Mouse (Mus musculus) liver, embryonic 14.5 days (tissue): ENCODE measurements around the gene Csrp1. TPM values are rescaled to one million over a fixed set of nuclear protein-coding genes. Genes with fewer than 3 reads are reported as not detected.
A peak's percentile ranks its signal among the peaks of the same experiment; 100 is the strongest.

Experiments used
- ATAC-seq: fragments of 200-750 bp; cut with Nextera tagmentation; 2 replicates; pipeline ENCODE4 v1.8.0; 2017; ENCODE audit warnings: moderate number of reproducible peaks, mild to moderate bottlenecking, moderate library complexity; ENCODE audit not compliant: insufficient read depth
- DNase-seq, 3 experiments: peaks; one replicate each; pipeline ENCODE4 v3.0.0-alpha.2; 2012 to 2013; ENCODE audit warnings: low read depth in 3 of 3, low spot score in 3 of 3
- H3K27ac ChIP-seq: fragments of 300-500 bp; sonication (generic); 2 replicates; pipeline ENCODE4 v1.5.1; 2014; ENCODE audit warnings: moderate library complexity, mild to moderate bottlenecking, control low read depth, inconsistent platforms
- H3K27me3 ChIP-seq: fragments of 300-500 bp; sonication (generic); 2 replicates; pipeline ENCODE4 v1.6.1; 2014; ENCODE audit warnings: mild to moderate bottlenecking, low read length, moderate library complexity; ENCODE audit not compliant: control insufficient read depth, insufficient read depth
- H3K36me3 ChIP-seq: fragments of 300-500 bp; sonication (generic); replicated peaks from 2 replicates; pipeline ENCODE4 v1.6.1; 2014; ENCODE audit warnings: low read depth; ENCODE audit not compliant: control insufficient read depth, insufficient read depth
- H3K4me1 ChIP-seq, 2 experiments: fragments of 200-500 bp in 1 of 2; fragments of 300-500 bp in 1 of 2; sonication (generic) in 1 of 2; replicated peaks; 2 replicates each; pipeline ENCODE4 v1.6.1; 2012 to 2014; ENCODE audit warnings: antibody characterized with exemption in 1 of 2, inconsistent platforms in 1 of 2, low read length in 1 of 2; ENCODE audit not compliant: control insufficient read depth in 2 of 2, insufficient read depth in 2 of 2
- H3K4me2 ChIP-seq: fragments of 300-500 bp; sonication (generic); 2 replicates; pipeline ENCODE4 v1.6.1; 2014; ENCODE audit warnings: low read depth, mild to moderate bottlenecking, control low read depth, moderate library complexity
- H3K4me3 ChIP-seq, 2 experiments: fragments of 200-500 bp in 1 of 2; fragments of 300-500 bp in 1 of 2; sonication (generic) in 1 of 2; 2 replicates each; pipeline ENCODE4 v1.5.1; 2012 to 2014; ENCODE audit warnings: low read depth in 2 of 2, low read length in 2 of 2, mild to moderate bottlenecking in 2 of 2, control low read depth in 1 of 2, inconsistent platforms in 1 of 2, moderate library complexity in 1 of 2; ENCODE audit not compliant: insufficient read depth in 1 of 2
- H3K9ac ChIP-seq: fragments of 300-500 bp; sonication (generic); replicated peaks from 2 replicates; pipeline ENCODE4 v1.6.1; 2014; ENCODE audit warnings: mild to moderate bottlenecking, control low read depth, moderate library complexity
- H3K9me3 ChIP-seq: fragments of 300-500 bp; sonication (generic); 2 replicates; pipeline ENCODE4 v1.6.1; 2016; ENCODE audit warnings: low read length, mixed read lengths; ENCODE audit not compliant: control insufficient read depth
- CTCF ChIP-seq: IDR thresholded peaks from 2 replicates; pipeline ENCODE4 v1.5.1; 2016; ENCODE audit warnings: antibody characterized with exemption, low read depth, control low read depth
- EP300 ChIP-seq: IDR thresholded peaks from 2 replicates; pipeline ENCODE4 v1.6.1; 2016; ENCODE audit warnings: antibody characterized with exemption, low read depth
- WGBS: fragments of 180-500 bp; shearing (Covaris S2); extraction: QIAGEN DNeasy Blood & Tissue Kit; methylation state at CpG from one replicate; pipeline ENCODE4 v1.1.7; 2014; ENCODE audit not compliant: insufficient replicate concordance; 5-methylcytosine and 5-hydroxymethylcytosine counted together
- polyA plus RNA-seq, 2 experiments: library from polyadenylated mRNA; depleted of rRNA in 1 of 2; stranded (reverse) in 1 of 2; unstranded in 1 of 2; fragments of >200 nt; fragmentation: Nextera tagmentation in 1 of 2; extraction: Ambion mirVana in 1 of 2; gene quantifications; 2 replicates each; pipeline versions ENCODE4 v1.2.1 to v1.2.3; 2012 to 2014

Csrp1 gene
- polyA plus RNA-seq, 2 experiments: 33.8 to 35.7 TPM

DNA sequence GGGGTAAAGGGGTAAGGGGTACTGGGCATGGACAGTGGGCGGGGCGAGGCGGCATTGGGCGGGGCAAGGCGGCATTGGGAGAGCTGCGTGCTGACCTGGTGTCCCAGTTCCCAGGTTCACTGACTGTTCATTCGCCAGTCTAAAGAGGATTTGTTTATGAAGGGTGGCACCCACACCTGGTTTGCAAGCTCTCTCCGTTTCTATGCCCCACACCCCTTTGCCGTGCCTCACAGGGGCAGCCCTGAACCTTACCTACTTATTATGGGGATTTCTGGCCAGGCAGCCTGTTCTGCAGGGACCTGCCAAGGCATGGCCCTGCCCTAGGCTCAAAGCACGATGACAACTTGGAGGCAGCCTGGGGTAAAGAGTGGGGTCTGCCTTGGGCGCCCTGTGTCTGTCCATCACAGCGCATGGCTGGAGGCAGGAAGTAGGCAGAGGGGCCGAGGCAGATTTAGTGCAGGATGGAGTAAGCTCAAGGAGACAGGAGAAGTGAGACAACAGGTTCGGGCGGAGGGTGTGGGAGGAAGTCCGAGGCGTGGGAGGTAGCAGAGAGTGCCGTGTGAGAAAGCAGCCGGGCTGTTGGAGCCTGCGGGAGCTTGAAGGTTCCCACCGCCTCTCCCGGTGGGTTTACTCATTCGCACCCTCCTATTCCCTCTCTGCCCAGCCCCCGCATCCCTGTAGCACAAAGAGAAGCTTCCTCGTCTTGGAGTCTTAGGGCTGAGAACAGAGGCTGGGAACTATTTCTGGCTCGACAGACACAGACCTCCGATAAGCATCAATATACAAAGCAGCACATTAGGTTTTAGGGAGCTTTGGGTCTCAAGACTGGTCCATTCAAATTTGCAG lies 73.7 kb downstream of the Csrp1 start:
- H3K9me3 ChIP-seq: no peaks in the 10 kb centered on the region
- no peak overlapping the region for H3K4me3 ChIP-seq
- H3K9ac ChIP-seq: no peak overlapping the region
- peaks cover 8% of the 10 kb centered on the region; the same call in 1 of the 2 replicates for H3K27me3 ChIP-seq
- no peaks in the 10 kb centered on the region for H3K36me3 ChIP-seq
- ATAC-seq: no peak
- DNase-seq: no peak
- WGBS: 8% methylated on average over 27 of the region's 27 CpGs
- peaks cover 5 to 10% of the 10 kb centered on the region in 2 experiments; a peak in 3 of 4 replicates for H3K4me1 ChIP-seq
- TF ChIP-seq CTCF: no peak
- no peak for TF ChIP-seq EP300
- no peak overlapping the region for H3K27ac ChIP-seq
- H3K4me2 ChIP-seq: peak overlapping the region; percentile 44

DNA sequence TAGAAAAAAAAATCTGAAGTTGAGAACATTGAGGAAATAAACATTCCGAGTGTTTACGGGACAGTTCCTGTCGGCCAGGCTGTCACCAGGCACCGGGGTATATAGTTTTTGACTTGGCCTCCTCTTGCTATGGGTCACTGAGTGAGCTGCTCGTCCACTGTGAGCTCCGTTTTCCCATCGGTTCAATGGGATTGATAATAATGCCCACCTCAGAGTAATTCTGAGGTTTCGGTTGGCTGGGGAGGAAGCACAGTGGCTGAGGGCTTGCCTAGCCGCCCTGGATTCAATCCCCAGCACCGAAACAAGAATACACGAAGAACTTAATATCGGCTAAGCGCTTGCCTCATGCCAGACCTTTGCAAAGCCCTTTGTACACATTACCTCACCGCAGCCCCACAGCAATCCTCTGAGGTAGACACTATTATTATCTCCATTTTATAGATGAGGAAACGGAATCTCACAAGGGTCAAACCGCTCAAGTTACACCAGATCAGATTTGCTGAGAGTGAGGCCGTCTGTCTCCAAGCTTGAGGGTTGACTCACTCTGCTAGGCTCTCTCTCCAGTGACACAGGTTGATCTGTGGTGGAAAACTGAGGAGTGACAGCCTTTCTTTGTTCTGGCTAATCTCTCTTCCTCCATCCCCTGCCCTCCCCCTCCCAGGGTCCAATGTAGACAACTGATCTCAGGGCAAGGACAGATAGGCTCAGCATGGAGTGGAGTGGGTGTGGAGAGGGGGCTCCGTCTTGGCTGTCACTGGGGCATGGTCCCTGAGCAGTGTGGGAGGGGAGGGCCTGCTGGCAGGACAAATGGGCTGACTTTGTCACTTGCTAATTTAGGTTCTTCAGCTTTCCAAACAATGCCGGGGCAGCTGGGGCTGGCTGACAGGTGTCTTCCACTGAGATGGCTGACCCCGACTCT lies 74.6 kb downstream of the Csrp1 start:
- 12% methylated on average over 20 of the region's 20 CpGs for WGBS
- peaks cover 2 to 6% of the 10 kb centered on the region in 2 experiments; a peak in 2 of 4 replicates for H3K4me1 ChIP-seq
- H3K36me3 ChIP-seq: no peaks in the 10 kb centered on the region
- peak overlapping the region; percentile 44 for H3K4me2 ChIP-seq
- H3K9me3 ChIP-seq: no peaks in the 10 kb centered on the region
- H3K9ac ChIP-seq: no peak overlapping the region
- H3K4me3 ChIP-seq: no peak overlapping the region
- TF ChIP-seq CTCF: no peak
- no peak for TF ChIP-seq EP300
- peaks cover 8% of the 10 kb centered on the region; the same call in 1 of the 2 replicates for H3K27me3 ChIP-seq
- ATAC-seq: no peak
- no peak overlapping the region for H3K27ac ChIP-seq
- no peak for DNase-seq

DNA sequence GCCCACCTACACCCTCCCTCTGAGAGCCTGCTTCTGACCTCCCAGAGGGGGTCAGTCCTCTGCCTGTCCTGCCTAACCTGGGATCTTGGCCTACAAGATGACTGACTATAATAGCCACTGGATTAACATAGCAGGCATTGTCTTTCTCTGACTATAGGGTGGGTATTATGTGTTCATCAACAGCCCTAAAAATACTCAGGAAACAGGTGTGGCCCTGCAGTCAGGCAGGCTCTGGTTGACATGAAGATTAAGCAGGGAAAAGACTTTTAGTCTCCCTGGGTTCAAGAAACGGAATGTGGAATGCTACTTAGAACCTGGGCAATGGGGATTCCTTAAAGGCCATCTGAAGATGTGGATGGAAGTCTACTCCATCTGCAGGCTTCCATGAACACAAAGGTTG lies 78.6 kb downstream of the Csrp1 start:
- no peaks in the 10 kb centered on the region for H3K36me3 ChIP-seq
- H3K27me3 ChIP-seq: 0 out of 2 replicates have a peak, but pooled peaks cover 3% of the 10 kb centered on the region
- ATAC-seq: no peak
- DNase-seq: no peak
- WGBS: 46% methylated on average over 1 of the region's 1 CpGs
- no peak overlapping the region for H3K4me2 ChIP-seq
- H3K9me3 ChIP-seq: no peaks in the 10 kb centered on the region
- H3K9ac ChIP-seq: no peak overlapping the region
- TF ChIP-seq CTCF: no peak
- no peak for TF ChIP-seq EP300
- H3K4me1 ChIP-seq: peaks cover 2 to 18% of the 10 kb centered on the region in 2 experiments; a peak in 3 of 4 replicates
- no peak overlapping the region for H3K4me3 ChIP-seq
- no peak overlapping the region for H3K27ac ChIP-seq

DNA sequence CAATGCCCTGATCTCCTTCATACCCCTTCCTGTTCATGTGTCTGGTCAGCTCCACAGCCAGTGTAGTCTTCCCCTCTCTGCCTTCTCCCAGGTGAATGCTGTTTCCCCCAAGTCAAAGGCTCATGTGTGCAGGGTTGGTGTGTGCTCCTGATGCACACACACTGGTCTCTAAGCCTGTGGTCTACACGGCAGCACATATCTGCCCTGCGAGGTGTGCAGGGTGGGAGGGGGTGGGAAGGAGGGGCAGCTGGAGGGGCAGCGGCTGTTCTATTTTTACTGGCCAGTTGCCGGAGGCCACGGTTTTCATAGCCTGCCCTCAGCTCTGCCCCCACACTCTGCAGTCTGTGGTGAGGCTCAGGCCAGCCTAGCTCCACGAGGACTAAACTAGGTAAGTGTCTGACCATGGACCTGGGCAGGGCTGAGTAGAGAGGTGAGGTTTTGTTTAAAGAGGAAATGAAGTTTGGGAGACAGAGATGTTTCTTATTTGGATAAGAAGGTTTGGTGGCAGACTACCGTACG lies 79.3 kb downstream of the Csrp1 start:
- TF ChIP-seq CTCF: no peak
- no peak for TF ChIP-seq EP300
- H3K27ac ChIP-seq: no peak overlapping the region
- no peak for DNase-seq
- no peak overlapping the region for H3K4me2 ChIP-seq
- H3K9me3 ChIP-seq: no peaks in the 10 kb centered on the region
- no peak overlapping the region for H3K4me3 ChIP-seq
- ATAC-seq: no peak
- WGBS: 25% methylated on average over 8 of the region's 8 CpGs
- no peak overlapping the region for H3K9ac ChIP-seq
- H3K27me3 ChIP-seq: no peaks in the 10 kb centered on the region
- H3K36me3 ChIP-seq: no peaks in the 10 kb centered on the region
- H3K4me1 ChIP-seq: peaks cover 0 to 17% of the 10 kb centered on the region in 2 experiments; a peak in 2 of 4 replicates
